Comparison of ENCODE assay signal across 8 mouse cellular contexts in genomic region chr1:153746728-153747127, GRCm38 (mm10). TPM values are rescaled to one million over a fixed set of nuclear protein-coding genes. Genes with fewer than 3 reads are reported as not detected.
A peak's percentile ranks its signal among the peaks of the same experiment; 100 is the strongest.
DNase-seq lines count a peak whose midpoint lies in the region.

No protein-coding gene starts in this region.

- intact Hi-C loops in heart, postnatal 36 days (cut with DNase I): loop anchor here (1.0 to 5.0 kb wide), 2 partner anchors 189 to 259 kb away; partner anchors contain the start of gene Dhx9

- H3K9me3 ChIP-seq in embryonic facial prominence, embryonic 10.5 days: no peaks in the 10 kb centered on the region
- no peaks in the 10 kb centered on the region for H3K9me3 ChIP-seq in limb, embryonic 10.5 days (replicated peaks)

- 5% methylated on average over 12 of the region's 12 CpGs for WGBS in embryonic facial prominence, embryonic 10.5 days
- WGBS in limb, embryonic 10.5 days: 5% methylated on average over 12 of the region's 12 CpGs

- peaks cover 27% of the 10 kb centered on the region for H3K27me3 ChIP-seq in embryonic facial prominence, embryonic 10.5 days (replicated peaks; ENCODE audit: low read depth, poor library complexity, severe bottlenecking)
- H3K27me3 ChIP-seq in limb, embryonic 10.5 days (ENCODE audit: low read depth, poor library complexity, severe bottlenecking): peaks cover 13% of the 10 kb centered on the region

- peaks cover 11% of the 10 kb centered on the region for H3K36me3 ChIP-seq in embryonic facial prominence, embryonic 10.5 days (replicated peaks)
- 0 out of 2 replicates have a peak, but pooled peaks cover 5% of the 10 kb centered on the region for H3K36me3 ChIP-seq in limb, embryonic 10.5 days

- H3K4me3 ChIP-seq in embryonic facial prominence, embryonic 10.5 days: no peak overlapping the region
- no peak overlapping the region for H3K4me3 ChIP-seq in limb, embryonic 10.5 days

- peaks cover 32% of the 10 kb centered on the region for H3K4me1 ChIP-seq in embryonic facial prominence, embryonic 10.5 days
- H3K4me1 ChIP-seq in limb, embryonic 10.5 days: peaks cover 18% of the 10 kb centered on the region

- H3K27ac ChIP-seq in embryonic facial prominence, embryonic 10.5 days (replicated peaks): no peak overlapping the region
- no peak overlapping the region for H3K27ac ChIP-seq in limb, embryonic 10.5 days

- DNase-seq in right cerebral cortex, adult 2 months (ENCODE audit: low spot score in 2 of 2): peak; percentile 71 to 83
- no peak for DNase-seq in right cerebral cortex, postnatal 36 days (ENCODE audit: low spot score in 2 of 2)
- DNase-seq in adrenal gland, postnatal 14 days: peak; percentile 87
- DNase-seq in embryonic facial prominence, embryonic 10.5 days (ENCODE audit: low spot score): peak; percentile 77
- DNase-seq in heart, postnatal 36 days: peak; percentile 76 to 77
- peak; percentile 83 for DNase-seq in limb, embryonic 10.5 days (ENCODE audit: low spot score)
- DNase-seq in natural killer cell, adult 2 months (ENCODE audit: low spot score in 2 of 2): peak; percentile 66 to 76
- DNase-seq in testis, postnatal 14 days (ENCODE audit: low spot score): peak; percentile 58

RNA-seq across cellular contexts. Expression of gene Rnasel, which starts 2.5 kb away (rescaled TPM):
- 10.0 and 13.1 TPM in 2 replicates for total RNA-seq in adrenal gland, postnatal 14 days (2021)
- 8.0 and 9.5 TPM in 2 replicates for polyA plus RNA-seq in embryonic facial prominence, embryonic 10.5 days (2016; fragmentation: Nextera tagmentation; extraction: Ambion mirVana)
- 1 to 10 TPM; 4.8 to 6.5 TPM for total RNA-seq in heart, postnatal 36 days (2021)
- 4.0 and 8.2 TPM in 2 replicates for polyA plus RNA-seq in limb, embryonic 10.5 days (2016; fragmentation: Nextera tagmentation; extraction: Ambion mirVana)

RNA-seq across cellular contexts. Expression of gene Rgs16, which starts 6.6 kb away (rescaled TPM):
- total RNA-seq in adrenal gland, postnatal 14 days (2021): 2.9 TPM in 2 replicates
- polyA plus RNA-seq in embryonic facial prominence, embryonic 10.5 days (2016; fragmentation: Nextera tagmentation; extraction: Ambion mirVana): 7.9 and 9.5 TPM in 2 replicates
- 1 to 10 TPM; 1.5 to 2.6 TPM for total RNA-seq in heart, postnatal 36 days (2021)
- polyA plus RNA-seq in limb, embryonic 10.5 days (2016; fragmentation: Nextera tagmentation; extraction: Ambion mirVana): 3.1 and 6.0 TPM in 2 replicates

Comparison
In these comparisons a context has a peak if more than half of its experiments do, and no peak if none do; other contexts are left out.
1. DNase-seq: peak in right cerebral cortex, adult 2 months (2 of 2), adrenal gland, postnatal 14 days (single experiment), embryonic facial prominence, embryonic 10.5 days (single experiment), heart, postnatal 36 days (2 of 2), limb, embryonic 10.5 days (single experiment), natural killer cell, adult 2 months (2 of 2) and testis, postnatal 14 days (single experiment); none in right cerebral cortex, postnatal 36 days (0 of 2).